Mouse (Mus musculus): ENCODE data around the gene Ciart. TPM values are rescaled to one million over a fixed set of nuclear protein-coding genes. Genes with fewer than 3 reads are reported as not detected.
A peak's percentile ranks its signal among the peaks of the same experiment; 100 is the strongest.
"Not testable (repeated sequence)": the region's sequence is repeated elsewhere in the genome, so short reads cannot be mapped to it uniquely, and the experiment has no call there.

The Ciart gene
- polyA plus RNA-seq, 1 experiment from 2014 or later: 1.00 TPM

DNA sequence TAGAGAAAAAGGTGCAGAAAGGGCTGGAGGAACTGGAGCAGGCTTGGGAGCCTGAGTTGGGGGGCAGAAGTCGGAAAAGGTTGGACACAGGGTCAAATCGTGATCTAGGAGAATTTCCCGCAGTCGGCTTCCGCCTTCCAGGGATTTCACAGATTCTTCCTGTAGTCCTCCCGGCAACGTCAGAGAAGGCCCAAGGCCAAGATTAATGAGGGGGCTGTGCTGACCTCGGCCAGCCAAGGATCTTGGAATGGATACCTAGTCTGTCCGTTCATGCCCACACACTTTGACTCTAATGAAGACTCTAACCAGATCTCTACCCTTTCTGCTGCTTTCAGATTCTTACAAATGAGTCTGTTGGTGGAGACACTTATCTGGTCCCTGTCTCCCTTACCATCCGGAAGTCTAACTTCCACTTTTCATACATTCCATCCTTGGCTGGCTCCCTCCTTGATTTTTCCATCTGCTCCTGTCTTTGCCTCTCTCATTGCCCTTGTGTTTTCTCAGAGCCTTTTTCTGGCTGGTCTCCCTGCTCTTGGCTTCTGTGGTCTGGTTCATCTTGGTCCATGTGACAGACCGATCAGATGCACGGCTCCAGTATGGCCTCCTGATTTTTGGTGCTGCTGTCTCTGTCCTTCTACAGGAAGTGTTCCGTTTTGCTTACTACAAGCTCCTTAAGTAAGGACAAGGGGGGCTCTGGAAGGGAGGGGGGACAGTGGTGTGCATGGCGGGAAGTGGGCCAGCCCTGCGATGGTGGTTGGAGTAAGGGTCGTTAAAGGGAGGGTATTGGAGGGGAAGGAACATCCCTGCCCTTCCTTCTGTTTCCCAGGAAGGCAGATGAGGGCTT lies 12.5 kb upstream of the Ciart start:
- peak; percentile 47 for DNase-seq
- no peak for ATAC-seq

DNA sequence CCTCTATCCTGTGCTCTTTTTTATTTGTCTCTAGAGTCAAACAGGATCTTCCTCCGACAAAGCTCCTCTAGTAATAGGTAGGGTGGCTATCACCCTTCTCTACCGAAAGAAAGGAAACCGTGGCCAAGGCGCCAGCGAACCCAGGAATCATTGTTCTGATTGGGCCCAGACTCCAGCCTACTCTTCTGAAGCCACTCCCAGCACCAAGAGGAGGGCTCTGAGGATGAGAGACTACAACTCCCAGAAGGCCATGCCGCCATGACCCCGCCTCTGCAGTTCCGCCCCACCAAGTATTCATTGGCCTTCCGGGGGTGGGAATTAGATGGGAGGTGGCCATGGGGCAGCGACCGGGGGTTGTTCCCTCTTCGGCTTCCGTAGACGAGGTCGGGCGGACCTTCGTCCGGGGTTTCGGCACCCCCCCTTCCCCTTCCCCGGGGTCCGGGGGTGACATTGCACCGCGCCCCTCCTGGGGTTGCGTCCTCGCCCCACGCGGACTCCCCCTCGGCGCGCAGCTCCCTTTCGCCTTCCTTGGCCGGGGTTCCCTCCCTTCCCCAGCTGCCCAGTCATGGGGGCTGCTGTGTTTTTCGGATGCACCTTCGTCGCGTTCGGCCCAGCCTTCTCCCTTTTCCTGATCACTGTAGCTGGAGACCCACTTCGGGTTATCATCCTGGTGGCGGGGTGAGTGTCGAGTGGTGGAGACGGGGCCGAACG lies 11.7 kb upstream of the Ciart start, which contains the start of gene Aph1a:
Gene Aph1a (plus strand): TSS at position 364 of the 711 bp plus-strand sequence.
- H3K9ac ChIP-seq (replicated peaks): peak within 1 kb of the TSS; percentile 85
- under 1% methylated on average over 24 of the region's 43 CpGs for WGBS (ENCODE audit: insufficient replicate concordance)
- H3K4me3 ChIP-seq (ENCODE audit: low read depth, low read length): peak within 1 kb of the TSS; percentile 75
- H3K9me3 ChIP-seq (ENCODE audit: low read length); H3K36me3 ChIP-seq (replicated peaks; ENCODE audit: insufficient read depth, low read length); H3K27me3 ChIP-seq (ENCODE audit: insufficient read depth, low read length): not testable (repeated sequence)
- TF ChIP-seq EP300 (IDR thresholded peaks at IDR 0.05; ENCODE audit: low read depth): peak; percentile 56; the same call in 1 of the 2 replicates
- H3K4me2 ChIP-seq (ENCODE audit: low read depth, low read length): peak within 1 kb of the TSS; percentile 94
- H3K27ac ChIP-seq (ENCODE audit: low read depth): peak within 1 kb of the TSS; percentile 77
- ATAC-seq (peak; percentile 99), DNase-seq (peak; percentile 95)
- H3K4me1 ChIP-seq (ENCODE audit: insufficient read depth): peaks cover 32% of the 10 kb centered on the region

More for the DNA sequence above, 12.5 kb upstream of the Ciart start:
- Histone ChIP-seq H3K4me3 (ENCODE audit: low read depth, low read length) (peak overlapping the region; percentile 75), H3K36me3 (replicated peaks; ENCODE audit: insufficient read depth, low read length) (0 out of 2 replicates have a peak, but pooled peaks cover 4% of the 10 kb centered on the region), H3K9me3 (ENCODE audit: low read length) (no peaks in the 10 kb centered on the region), H3K4me2 (ENCODE audit: low read depth, low read length) (peak overlapping the region; percentile 94), H3K9ac (replicated peaks) (peak overlapping the region; percentile 85), H3K4me1 (ENCODE audit: insufficient read depth) (peaks cover 32% of the 10 kb centered on the region), H3K27ac (ENCODE audit: low read depth) (peak overlapping the region; percentile 77), H3K27me3 (ENCODE audit: insufficient read depth, low read length) (no peaks in the 10 kb centered on the region)
- WGBS (ENCODE audit: insufficient replicate concordance): 8% methylated on average over 16 of the region's 16 CpGs
- TF ChIP-seq CTCF (IDR thresholded peaks at IDR 0.05; ENCODE audit: low read depth): no peak
- TF ChIP-seq EP300 (IDR thresholded peaks at IDR 0.05; ENCODE audit: low read depth): no peak

DNA sequence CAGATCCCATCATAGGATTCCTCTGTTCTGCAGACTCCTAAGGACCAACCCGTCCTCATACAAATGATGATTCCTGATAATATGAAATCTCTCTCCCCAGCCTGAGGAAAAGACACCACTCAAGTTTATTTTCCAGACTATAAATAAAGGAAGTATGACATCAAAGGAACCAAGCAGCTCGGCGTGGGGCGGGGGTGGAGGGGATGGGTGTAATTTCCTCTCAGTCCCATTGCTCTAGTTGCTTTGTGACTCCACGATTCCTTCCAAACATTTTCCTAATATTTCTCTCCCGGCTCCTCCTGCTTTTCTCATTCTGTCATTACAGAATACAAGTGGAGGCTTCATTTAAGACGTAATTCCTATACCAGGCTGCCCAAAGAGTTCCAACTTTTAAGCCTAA lies 11.1 kb upstream of the Ciart start:
- ATAC-seq (no peak), DNase-seq (no peak)
- no peaks in the 10 kb centered on the region for H3K9me3 ChIP-seq (ENCODE audit: low read length)
- TF ChIP-seq CTCF (IDR thresholded peaks at IDR 0.05; ENCODE audit: low read depth): no peak
- TF ChIP-seq EP300 (IDR thresholded peaks at IDR 0.05; ENCODE audit: low read depth): no peak
- H3K36me3 ChIP-seq (replicated peaks; ENCODE audit: insufficient read depth, low read length): 0 out of 2 replicates have a peak, but pooled peaks cover 4% of the 10 kb centered on the region
- 0 out of 2 replicates have a peak overlapping the region, but pooled peaks have one; percentile 27 for H3K9ac ChIP-seq (replicated peaks)
- peaks cover 32% of the 10 kb centered on the region for H3K4me1 ChIP-seq (ENCODE audit: insufficient read depth)
- peak overlapping the region; percentile 62 for H3K27ac ChIP-seq (ENCODE audit: low read depth)
- 15% methylated on average over 7 of the region's 7 CpGs for WGBS (ENCODE audit: insufficient replicate concordance)
- peak overlapping the region; percentile 94 for H3K4me2 ChIP-seq (ENCODE audit: low read depth, low read length)
- H3K4me3 ChIP-seq (ENCODE audit: low read depth, low read length): peak overlapping the region; percentile 75
- no peaks in the 10 kb centered on the region for H3K27me3 ChIP-seq (ENCODE audit: insufficient read depth, low read length)

- peaks cover 32% of the 10 kb centered on the region for H3K4me1 ChIP-seq (ENCODE audit: insufficient read depth)
- TF ChIP-seq EP300 (IDR thresholded peaks at IDR 0.05; ENCODE audit: low read depth): no peak
- H3K4me3 ChIP-seq (ENCODE audit: low read depth, low read length): peak overlapping the region; percentile 29
- DNase-seq (no peak), ATAC-seq (no peak)
- 33% methylated on average over 11 of the region's 11 CpGs for WGBS (ENCODE audit: insufficient replicate concordance)
- peak overlapping the region; percentile 94 for H3K4me2 ChIP-seq (ENCODE audit: low read depth, low read length)
- H3K9ac ChIP-seq (replicated peaks): peak overlapping the region; percentile 48
- peak overlapping the region; percentile 83; the same call in 1 of the 2 replicates for H3K27ac ChIP-seq (ENCODE audit: low read depth)
- H3K36me3 ChIP-seq (replicated peaks; ENCODE audit: insufficient read depth, low read length): no peaks in the 10 kb centered on the region
- H3K9me3 ChIP-seq (ENCODE audit: low read length): no peaks in the 10 kb centered on the region
- no peaks in the 10 kb centered on the region for H3K27me3 ChIP-seq (ENCODE audit: insufficient read depth, low read length)
Measured at GRCm38 (mm10) chr3:95892066-95893052, 10.3 kb upstream of the Ciart start.

DNA sequence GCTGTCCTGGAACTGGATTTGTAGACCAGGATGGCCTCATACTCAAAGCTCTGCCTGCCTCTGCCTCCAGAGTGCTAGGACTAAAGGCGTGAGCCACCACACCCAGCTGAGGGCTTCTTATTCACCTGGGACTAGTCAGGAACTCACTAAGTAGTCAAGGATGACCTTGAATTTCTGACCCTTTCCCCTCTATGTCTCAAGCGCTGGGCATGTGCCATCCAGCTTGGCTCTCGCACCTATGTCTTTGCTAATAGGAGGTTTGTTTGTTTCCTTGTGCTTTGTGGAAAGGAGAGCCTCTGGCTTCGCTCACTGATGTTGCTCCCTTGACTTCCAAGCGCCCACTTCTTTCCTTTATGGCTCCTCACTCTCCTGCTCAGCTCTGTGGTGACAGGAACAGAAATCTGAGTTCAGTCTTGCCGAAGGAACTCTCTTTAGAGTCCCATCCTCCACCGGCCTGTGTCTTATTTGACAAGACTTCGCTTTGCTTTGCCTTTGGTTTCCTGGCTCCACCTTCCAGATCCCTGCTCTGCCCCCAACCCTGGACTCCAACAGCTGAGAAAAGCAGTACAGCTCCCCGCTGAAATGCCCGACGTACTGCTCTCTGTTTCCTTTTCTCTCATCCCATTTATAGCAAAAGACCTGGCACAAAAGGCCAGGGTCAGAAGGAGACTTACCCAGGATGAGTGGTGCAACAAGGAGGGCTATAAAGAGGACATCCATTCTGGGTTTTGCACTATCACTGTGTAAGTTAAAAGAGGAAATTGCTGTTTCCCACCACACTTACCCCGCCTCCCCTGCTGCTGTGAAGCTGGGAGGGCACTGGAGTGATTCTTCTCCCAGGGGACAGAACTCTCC lies 9.4 kb upstream of the Ciart start, which contains the start of gene BC028528:
Gene BC028528 (minus strand): TSS at position 795 of the 855 bp plus-strand sequence.
- no peaks in the 10 kb centered on the region for H3K9me3 ChIP-seq (ENCODE audit: low read length)
- H3K9ac ChIP-seq (replicated peaks): peak within 1 kb of the TSS; percentile 48
- 22% methylated on average over 12 of the region's 12 CpGs for WGBS (ENCODE audit: insufficient replicate concordance)
- peak within 1 kb of the TSS; percentile 29 for H3K4me3 ChIP-seq (ENCODE audit: low read depth, low read length)
- H3K4me2 ChIP-seq (ENCODE audit: low read depth, low read length): peak within 1 kb of the TSS; percentile 94
- no peaks in the 10 kb centered on the region for H3K27me3 ChIP-seq (ENCODE audit: insufficient read depth, low read length)
- TF ChIP-seq CTCF (IDR thresholded peaks at IDR 0.05; ENCODE audit: low read depth): no peak
- no peak for TF ChIP-seq EP300 (IDR thresholded peaks at IDR 0.05; ENCODE audit: low read depth)
- no peaks in the 10 kb centered on the region for H3K36me3 ChIP-seq (replicated peaks; ENCODE audit: insufficient read depth, low read length)
- H3K27ac ChIP-seq (ENCODE audit: low read depth): peak within 1 kb of the TSS; percentile 83
- peaks cover 32% of the 10 kb centered on the region for H3K4me1 ChIP-seq (ENCODE audit: insufficient read depth)
- DNase-seq (peak; percentile 60), ATAC-seq (no peak)
